Mouse (Mus musculus) retina, adult 2 months (tissue): ENCODE measurements around the gene Emc7.
"Not testable (repeated sequence)": the region's sequence is repeated elsewhere in the genome, so short reads cannot be mapped to it uniquely, and the experiment has no call there.

ENCODE experiments used
- DNase-seq: peaks from one replicate; pipeline ENCODE4 v3.0.0-alpha.2; 2012; ENCODE audit warnings: low read depth, low spot score

Gene Emc7

DNA sequence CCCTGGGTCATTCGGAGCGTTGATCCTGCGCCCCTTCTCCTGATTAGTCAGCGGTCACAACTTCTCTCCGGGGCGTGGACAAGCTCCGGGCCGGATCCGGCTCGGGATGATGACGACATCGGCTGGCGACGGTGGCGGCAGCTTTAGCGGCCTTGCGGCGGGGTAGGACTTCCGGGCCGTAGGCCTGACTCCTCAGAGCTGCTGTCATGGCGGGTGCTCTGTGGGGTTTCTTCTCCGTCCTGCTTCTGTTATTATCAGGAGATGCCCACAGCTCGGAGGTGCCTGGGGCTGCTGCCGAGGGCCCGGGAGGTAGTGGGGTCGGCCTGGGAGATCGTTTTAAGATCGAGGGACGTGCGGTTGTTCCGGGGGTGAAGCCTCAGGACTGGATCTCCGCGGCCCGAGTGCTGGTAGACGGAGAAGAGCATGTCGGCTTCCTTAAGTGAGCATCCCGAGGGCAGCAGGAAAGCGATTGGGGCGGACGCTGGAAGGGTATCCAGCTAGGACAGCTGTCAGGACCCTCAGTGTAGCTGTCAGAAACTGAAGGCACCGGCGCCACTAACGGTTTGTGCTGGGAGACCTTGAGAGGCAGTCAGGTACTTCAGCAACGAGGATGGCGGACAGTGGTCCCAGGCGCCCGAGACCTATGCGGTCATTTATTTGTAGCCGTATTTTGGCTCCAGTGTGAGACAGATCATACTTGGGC is at the start of gene Emc7:
Gene Emc7, plus strand, starts transcription at position 136 of the 703 bp plus-strand sequence.
- peak; percentile 90 for DNase-seq

GRCm38 (mm10) chr2:112407030-112407429 is 47.8 kb upstream of the Emc7 start:
- DNase-seq: no peak

- no peak for DNase-seq
These were observed 29.5 kb upstream of the Emc7 start for GRCm38 (mm10) chr2:112425308-112425707.

DNA sequence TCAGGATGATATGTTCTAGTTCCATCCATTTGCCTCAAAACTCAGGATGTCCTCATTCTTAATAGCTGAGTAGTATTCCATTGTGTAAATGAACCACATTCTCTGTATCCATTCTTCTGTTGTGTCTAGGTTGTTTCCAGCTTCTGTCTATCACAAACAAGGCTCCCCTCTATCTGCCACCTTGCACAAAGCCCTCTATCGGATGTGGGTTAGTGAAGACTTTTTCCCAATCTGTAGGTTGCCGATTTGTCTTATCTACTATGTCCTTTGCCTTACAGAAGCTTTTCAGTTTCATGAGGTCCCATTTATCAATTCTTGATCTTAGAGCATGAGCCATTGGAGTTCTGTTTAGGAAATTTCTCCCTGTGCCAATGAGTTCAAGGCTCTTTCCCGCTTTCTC is 26.3 kb upstream of the Emc7 start:
- not testable (repeated sequence) for DNase-seq

DNA sequence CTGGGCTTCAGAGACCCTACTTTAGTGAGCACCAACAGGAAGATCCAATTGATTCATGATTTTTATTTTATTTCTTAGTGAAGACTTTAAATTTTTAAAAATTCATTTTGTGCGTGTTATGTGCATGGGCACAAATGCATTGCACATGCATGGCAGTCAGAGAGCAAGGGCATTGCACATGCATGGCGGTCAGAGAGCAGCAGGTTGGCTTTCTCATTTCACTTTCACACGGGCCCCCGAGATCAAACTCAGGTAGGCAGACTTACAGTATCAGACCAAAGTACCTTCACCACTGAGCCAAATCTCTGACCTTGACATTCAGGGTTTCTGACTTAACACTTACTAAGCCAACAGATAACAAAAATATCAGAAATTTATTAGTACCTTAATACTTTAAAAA is 25.1 kb upstream of the Emc7 start:
- no peak for DNase-seq

DNA sequence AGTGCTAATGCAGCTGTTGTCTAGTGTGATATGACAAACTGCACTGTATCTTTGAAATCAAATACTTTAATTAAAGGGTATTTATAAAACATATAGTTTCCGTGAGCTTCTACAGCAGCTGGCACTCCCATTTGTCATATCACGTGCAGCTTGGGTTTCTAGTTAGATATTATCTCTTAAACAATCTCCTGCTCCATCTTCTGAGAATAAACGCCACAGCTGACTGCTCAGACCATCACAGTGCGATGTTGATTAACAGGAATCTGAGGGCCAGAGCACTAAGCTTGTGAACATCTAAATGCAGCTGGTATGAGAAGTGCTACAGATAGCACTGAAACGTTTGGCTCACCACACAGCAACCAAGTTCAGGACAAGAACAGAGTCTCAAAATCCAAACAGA is 24.4 kb upstream of the Emc7 start:
- DNase-seq: no peak

- no peak for DNase-seq
These were observed 22.3 kb upstream of the Emc7 start for GRCm38 (mm10) chr2:112432523-112432922.

DNA sequence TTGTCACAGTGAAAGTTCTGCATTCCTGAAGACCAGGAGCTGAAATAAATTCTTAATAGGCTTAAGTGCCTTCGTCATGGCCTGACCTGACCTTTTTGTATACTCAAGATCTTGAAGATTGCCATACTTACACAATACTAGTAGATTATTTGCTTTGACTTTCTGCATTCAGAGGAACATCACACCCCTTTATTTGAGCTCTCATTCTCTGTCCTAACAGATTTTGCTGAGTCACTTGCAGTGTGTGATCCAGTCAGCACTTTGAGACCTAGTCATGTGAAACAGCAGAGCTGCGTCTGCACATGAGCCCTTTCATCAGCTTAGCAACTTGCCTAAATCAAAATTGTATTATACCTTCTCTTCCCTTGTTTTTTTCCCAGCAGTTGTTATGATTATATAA is 21.4 kb upstream of the Emc7 start:
- no peak for DNase-seq

GRCm38 (mm10) chr2:112436292-112436691 is 18.5 kb upstream of the Emc7 start:
- DNase-seq: no peak

DNA sequence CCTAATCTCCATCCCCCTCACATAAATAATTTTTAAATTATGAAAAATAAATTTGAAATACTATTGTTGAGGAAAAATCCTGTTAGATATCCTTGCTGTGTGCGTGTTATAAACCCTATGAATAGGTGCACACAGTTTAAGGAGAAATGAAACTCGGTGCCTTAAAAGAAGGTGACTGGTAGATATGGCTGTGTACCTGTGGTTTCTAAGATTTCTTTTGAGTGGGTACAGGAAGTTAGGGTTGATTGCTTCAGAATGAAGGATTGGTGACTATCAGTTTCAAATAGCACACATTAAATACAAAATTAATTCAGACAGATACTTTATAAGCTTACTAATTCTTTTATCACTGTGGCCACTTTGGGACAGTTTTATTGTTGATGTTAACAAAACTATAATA is 17.2 kb upstream of the Emc7 start:
- no peak for DNase-seq

DNA sequence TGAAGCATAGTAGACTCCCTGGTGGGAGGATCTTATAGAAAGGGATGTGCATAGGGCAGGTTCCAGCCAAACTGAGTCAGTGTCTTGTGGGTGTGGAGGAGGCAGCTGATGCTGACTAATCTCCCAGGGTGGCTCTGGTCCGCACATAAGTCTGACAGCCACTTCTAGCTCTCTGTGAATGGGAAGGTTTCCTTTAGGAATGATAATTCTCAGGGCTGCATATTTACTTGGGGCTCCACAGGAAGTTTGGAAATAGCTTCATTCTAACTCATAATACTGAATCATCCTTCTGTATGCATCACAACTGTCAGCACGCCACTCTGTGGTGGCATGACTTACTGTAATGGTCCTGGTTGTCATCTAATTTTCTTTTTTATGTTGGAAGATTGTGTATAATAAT is 11.3 kb upstream of the Emc7 start:
- no peak for DNase-seq

DNA sequence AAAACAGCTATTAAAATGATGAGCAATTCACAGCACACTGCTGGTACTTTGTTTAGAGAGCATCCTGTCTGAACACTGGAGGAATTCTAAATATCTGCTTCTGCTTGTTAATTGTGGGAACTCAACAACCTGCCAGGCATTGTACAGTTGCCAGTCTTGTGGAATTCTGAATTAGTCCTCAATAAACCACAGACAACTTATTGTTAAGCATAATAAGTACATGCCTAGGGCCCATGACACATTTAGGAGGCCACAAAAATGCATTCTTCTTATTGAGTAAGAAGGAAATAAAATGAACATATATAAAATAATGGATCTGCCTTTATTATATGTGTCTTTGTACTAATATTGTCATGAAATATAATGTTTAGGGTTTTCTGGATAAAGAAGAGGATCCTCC is 9.3 kb upstream of the Emc7 start:
- no peak for DNase-seq

GRCm38 (mm10) chr2:112448046-112448445 is 6.8 kb upstream of the Emc7 start:
- not testable (repeated sequence) for DNase-seq

- DNase-seq: no peak
These were observed 6.2 kb upstream of the Emc7 start for GRCm38 (mm10) chr2:112448510-112449059.

- no peak for DNase-seq
These were observed 5.0 kb upstream of the Emc7 start for GRCm38 (mm10) chr2:112449597-112450296.

DNA sequence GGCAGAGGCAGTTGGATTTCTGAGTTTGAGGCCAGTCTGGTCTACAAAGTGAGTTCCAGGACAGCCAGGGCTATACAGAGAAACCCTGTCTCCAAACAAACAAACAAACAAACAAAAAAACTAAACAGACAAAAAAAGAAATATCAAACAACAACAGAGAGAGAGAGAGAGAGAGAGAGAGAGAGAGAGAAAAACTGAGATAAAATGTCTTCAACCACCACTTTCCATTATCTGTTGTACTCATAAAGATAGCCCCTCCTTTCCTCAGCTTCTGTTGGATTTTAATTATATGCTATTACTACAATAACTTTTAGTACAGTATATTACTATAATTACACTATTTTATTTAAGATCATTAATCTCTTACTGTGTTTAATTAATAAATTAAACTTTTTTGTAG is 2.3 kb upstream of the Emc7 start:
- not testable (repeated sequence) for DNase-seq

- DNase-seq: no peak
These were observed 504 bp upstream of the Emc7 start for GRCm38 (mm10) chr2:112454125-112454861.

DNA sequence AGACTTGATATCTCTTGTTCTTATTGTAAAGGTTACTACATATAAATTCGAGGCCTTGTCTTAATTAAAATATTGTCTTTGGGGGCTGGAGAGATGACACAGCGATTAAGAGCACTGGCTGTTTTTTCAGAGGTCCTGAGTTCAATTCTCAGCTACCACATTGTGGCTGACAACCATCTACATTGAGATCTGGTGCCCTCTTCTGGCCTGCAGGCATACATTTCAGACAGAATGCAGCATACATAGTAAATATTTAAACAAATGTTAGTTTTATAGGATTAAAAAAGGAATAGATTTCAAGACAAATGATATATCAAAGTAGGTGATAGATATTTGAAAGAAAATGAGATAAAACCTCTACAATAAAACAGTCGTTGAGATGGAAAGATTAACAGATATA is 5.8 kb downstream of the Emc7 start:
- DNase-seq: no peak

DNA sequence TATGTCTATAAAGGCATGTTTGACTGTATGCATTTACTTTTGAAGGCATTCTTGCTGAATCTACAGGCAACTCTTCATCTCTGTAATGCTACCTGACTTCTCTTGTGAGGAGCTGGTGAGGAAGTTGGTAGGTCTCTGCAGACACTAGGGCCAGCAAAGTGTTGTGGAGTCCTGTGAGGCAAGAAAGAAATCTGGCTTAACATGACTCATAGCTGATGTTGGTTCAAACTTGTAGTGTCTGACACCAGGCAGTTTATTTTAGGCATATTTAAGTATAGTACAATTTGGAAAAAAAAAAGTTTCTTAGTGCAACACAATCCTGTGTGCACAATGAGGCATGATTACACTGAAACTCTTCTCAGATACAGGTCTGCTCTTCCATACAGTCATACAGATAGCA is 14.7 kb downstream of the Emc7 start:
- DNase-seq: no peak

GRCm38 (mm10) chr2:112470961-112471381 is 16.2 kb downstream of the Emc7 start:
- DNase-seq: peak; percentile 84

- no peak for DNase-seq
These were observed 17.3 kb downstream of the Emc7 start for GRCm38 (mm10) chr2:112472076-112472475.

DNA sequence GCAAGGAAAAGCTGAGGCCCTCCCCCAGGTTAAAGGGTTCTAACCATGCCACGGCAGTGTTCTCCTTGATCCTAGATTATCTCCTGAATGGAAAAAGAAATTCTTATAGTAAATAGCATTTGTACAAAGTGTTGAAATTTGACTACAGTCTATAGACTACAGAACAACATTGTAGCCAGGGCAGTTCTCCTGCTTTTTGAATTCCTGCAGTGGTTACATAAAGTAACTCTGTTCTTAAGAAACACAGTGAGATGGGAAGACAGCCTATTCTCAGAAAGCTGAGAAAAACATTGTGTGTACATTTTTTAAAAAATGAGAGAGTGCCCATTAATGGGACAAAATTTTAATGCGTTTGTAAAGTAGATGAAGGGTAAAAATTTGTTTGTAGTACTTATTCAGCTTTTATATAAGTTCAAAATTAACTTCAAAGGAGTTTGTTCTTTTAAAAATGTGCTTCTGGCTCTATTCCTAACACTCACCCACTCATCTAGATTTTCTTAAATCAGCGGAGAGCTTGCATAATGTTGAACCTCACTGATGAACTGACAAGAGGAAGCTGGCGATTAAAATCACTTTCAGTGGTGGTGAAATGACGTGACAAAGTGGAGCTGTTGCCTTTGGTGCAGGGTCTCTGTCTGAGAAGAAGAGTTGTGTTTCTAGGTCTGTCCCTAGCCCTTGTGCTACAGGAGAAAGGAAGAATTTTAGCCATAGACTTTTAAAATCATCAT is 20.4 kb downstream of the Emc7 start:
- no peak for DNase-seq
